Mouse (Mus musculus) liver, adult 2 months (tissue): ENCODE measurements at regions not wholly inside any gene's neighbourhood (a gene's known extent, or its start where the extent isn't known, plus 50 kb on each side); places are given as distances from the start of the nearest gene placed in this dataset.

ENCODE experiments used
- CTCF ChIP-seq: fragments of 200-500 bp; IDR thresholded peaks from 2 replicates; pipeline ENCODE4 v1.5.1; 2011; ENCODE audit warnings: low read depth, low read length, control low read depth
- POLR2A ChIP-seq: fragments of 200-500 bp; IDR thresholded peaks from 2 replicates; pipeline ENCODE4 v1.6.1; 2011; ENCODE audit warnings: low read length, control low read depth; ENCODE audit not compliant: insufficient read depth; ENCODE audit errors: extremely low read depth

- TF ChIP-seq CTCF (no peak), POLR2A (no peak)
Observed at GRCm38 (mm10) chr4:100039741-100040140, 55.9 kb upstream of the Ror1 start.
